Mouse (Mus musculus) kidney, postnatal 14 days (tissue): ENCODE results near the gene Gm9936.
A peak's percentile ranks its signal among the peaks of the same experiment; 100 is the strongest.

Source experiments
- DNase-seq: peaks from one replicate; pipeline ENCODE4 v3.0.0; 2022; ENCODE audit warnings: mixed read lengths

The Gm9936 gene

DNA sequence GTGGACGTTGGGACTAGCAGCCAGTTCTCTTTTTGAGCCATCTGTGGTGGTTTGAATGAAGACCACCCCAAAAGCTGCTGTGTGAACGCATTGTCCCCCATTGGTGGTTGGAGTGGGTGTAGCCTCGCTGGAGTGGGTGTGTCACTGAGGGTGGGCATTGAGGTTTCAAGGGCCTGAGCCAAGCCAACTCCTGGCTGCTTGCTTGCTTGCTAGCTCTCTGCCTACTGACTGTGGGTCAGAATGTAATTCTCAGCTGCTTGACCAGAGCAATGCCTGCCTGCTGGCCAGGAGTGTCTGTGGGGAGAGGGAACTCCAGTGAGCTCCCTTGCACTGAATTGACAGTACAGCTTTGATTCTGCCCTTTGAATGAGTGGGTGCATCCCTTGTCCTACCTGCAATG lies 28.7 kb downstream of the Gm9936 start:
- no peak for DNase-seq

DNA sequence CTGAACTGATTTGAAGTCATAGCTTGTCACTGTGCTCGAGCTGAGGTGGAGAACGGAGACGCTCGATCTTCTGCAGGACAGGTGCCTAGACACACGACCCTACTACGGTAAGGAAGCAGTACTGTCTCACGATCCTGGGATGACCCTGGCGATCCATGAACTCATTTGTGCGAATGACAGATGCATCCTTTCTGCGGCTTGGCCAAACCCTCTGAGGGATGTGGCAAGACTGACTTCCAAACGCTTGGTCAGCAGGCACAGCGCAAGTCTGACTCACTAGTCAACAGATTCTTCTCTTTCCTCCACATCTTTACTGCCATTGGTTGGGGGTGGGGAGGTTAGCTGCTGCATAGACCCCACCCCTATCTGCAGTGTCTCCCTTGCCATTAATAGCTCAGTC lies 31.1 kb downstream of the Gm9936 start:
- DNase-seq: no peak

DNA sequence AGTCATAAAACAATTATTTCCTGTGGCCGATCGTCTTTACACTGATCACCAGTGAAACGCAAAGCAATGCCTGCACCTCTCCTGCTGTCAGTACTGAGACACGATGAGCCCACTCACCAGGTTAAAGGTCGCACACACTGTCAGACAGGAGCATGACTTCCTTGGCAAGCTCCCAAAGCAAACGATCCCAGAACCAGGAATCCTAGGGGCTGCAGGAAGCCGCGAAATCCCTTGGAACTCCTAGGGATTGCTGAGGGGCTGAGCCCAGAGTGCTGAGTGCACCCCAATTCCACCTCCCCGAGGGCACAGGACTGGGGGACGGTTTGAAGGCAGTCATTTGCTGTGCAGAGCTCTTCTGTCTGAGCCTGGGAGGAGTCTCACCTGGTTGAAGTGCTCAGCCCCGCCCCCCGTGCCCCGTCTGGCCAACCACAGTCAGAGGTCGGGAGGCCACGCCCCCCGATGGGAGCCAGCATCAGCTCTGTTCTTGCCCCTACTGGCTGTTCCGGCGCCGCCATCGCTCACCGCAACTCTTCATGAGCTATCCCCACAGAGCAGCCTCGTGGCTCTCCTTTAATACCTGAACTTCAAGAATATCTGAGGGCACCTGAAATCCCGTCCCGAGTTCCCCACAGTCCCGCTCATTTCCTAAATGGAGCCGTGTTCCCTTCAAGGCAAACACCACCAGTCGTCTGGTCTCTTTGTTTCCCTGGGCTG lies 32.3 kb downstream of the Gm9936 start:
- DNase-seq: peak; percentile 90

DNA sequence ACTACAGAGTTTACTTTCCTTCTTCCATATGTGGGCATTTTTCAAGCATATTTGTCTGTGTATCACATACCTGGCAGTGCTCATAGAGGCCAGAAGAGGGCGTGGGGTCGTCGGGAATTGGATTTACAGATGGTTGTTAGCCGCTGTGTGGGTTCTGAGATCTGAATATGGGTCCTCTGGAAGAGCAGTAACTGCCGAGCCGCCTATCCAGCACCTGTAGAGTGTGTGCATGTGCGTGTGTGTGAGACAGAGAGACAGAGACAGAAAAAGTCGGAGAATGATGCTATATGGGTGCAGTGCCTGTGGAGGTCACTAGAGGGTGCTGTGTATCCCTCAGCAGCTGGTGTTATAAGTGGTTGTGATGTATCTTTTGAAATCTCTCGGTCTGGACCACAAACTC lies 34.3 kb downstream of the Gm9936 start:
- DNase-seq: peak; percentile 58

DNA sequence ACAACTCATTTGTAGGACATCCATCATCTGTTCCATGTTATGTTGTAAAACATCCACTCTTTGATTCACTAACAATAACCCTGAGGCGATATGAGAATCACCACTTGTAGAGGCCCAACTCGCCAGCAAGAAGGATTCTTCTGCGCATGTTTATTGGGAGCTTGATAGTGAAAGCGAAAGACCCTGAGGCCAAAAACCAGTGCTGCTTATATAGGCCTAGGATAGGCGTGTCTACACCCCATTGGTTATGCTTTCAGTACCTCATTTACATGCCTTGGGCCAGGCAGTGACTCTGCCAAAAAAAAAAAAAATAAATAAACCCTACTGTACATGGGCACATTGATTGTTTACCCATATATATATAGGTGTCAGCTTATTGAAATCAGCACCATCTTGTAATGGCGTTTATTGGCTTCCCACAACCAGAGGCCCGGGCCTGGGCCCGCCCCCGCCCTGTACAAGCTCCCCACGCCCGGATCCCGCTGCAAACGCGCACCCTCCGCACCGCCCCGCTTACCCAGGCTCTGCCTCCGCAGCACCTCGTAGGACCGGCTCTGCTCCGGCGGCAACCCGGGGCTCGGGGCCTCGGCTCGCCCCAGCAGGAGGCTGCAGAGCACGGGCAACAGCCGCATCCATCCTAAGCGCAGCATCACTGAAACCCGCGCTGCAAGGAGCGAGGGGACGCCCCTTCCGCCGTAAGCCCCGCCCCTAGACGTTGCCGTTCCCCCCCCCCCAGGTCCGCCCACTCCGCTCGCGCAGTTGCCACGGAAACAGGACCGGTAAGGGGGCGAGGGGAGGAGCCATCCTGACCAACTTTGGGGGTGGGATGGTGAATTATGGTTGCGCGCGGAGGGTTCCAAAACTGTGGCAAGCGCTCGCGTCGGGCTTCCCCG lies 35.4 kb downstream of the Gm9936 start, which contains the start of gene 1500011B03Rik:
1500011B03Rik (minus strand) TSS at position 673 of the 893 bp plus-strand sequence.
- DNase-seq: peak; percentile 80

DNA sequence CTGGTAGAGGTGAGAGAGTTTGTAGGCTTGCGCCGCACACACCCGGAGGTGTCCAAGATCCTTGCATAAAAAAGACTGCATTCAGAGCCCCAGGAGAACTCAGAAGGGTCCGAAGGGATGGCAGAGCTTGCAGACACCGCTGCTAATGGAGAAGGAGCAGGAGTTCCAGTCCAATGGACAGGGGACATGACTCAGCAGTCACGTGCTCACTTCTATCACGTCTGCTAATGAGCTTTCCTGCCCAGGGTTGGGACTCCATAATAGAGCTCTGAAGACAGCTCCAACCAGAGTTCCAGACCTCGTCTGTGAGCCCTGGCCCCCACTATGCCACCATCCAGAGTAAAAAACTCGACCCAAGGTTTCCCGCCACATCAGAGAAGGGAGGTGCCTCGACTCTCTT lies 40.4 kb downstream of the Gm9936 start:
- DNase-seq: no peak

DNA sequence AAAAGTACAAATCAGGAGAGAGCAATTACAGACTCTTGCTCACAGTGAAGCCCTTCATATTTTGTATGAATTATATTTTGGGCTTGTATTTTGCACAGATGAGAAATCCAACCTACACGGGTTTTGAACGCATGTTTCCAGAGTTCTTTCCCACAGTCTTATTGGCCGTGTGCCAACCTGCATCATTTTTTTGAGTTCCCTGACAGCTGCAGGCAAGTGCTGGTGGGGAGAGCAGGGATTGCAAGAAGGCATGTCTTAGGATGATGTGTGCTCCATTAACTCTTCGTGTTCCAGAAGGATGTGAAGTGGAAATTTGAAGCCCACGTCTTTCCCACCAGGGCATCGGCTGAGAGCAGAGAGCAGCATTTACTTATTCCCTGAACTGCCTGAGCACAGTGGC lies 41.9 kb downstream of the Gm9936 start:
- no peak for DNase-seq

DNA sequence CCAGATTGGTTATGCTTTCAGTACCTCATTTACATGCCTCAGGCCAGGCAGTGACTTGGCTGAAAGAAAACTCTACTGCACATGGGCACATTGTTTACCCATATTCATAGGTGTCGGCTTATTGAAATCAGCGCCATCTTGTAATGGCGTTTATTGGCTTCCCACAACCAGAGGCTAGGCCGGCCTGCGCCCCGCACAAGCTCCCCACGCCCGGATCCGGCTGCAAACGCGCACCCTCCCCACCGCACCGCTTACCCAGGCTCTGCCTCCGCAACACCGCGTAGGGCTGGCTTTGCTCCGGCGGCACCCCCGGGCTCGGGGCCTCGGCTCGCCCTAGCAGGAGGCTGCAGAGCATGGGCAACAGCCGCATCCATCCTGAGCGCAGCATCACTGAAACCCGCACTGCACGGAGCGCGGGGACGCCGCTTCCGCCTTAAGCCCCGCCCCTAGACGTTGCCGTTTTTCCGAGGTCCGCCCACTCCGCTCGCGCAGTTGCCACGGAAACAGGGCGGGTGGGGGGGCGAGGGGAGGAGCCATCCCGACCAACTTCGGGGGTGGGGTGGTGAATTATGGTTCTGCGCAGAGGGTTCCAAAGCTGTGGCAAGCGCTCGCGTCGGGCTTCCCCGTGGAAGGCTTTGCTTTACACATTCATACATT lies 44.8 kb downstream of the Gm9936 start:
- DNase-seq: peak; percentile 91

DNA sequence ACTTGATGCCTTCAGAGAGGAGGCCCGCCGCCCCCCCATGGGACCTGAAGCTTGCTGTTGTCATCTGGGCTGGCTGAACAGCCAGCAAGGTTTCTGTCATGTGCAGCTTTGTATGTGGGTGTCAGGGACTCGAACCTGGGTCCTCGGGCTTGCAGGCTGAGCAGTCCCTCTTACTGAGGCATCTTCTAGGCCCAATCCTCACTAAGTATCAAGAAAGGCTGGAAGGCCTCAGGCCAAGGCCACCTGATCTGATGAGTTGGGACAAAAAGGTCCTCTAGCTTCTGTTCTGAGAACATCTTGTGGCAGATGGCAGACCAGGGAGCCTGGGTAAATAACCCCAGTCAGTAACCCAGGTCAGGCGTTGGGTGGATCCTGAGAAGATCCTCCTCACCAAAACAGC lies 48.7 kb downstream of the Gm9936 start:
- DNase-seq: no peak

DNA sequence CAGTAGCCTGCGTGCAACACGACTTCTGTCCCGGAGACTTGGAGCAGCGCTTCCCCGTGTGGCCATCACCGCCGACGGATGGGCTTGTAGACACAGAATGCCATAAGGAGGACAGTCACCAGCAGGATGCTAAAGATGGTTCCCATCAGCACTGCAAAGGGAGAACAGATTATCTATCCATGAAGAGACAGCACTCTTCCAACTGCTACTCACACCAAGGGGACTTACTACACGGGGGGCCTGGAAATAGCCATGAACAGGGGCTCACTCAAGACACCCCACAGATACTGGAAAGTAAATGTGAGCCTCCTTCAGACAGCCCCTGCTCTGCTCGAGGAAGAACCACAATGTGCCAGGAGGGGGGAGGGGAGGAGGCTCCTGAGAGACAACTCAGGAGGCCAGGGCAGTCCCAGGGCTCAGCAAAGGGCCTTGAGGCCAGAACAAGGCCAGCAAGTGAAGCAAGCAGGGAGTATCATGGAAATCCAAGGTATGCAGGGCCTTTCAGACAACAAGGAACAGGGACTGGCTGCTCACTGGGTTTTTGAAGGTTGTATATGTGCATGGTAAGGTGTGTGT lies 49.2 kb downstream of the Gm9936 start:
- DNase-seq: no peak

DNA sequence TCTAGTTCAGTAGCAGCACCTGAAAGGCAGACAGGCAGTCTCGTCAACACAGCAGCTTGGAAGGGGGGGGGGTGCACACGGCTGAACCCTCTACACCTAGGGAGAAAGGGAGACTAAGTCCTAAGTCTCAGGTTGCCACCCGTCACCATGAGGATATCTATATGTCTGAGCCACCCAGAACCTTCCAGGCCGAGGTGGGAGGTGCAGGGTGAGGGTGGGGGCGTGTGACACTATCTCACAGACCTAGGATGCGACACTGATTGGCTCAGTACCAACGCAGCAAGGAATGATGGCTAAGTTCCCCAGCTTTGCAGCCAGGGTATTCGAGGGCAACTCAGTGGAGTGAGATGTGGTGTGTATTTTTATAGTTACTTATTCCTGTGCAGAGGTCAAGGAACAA lies 50.1 kb downstream of the Gm9936 start:
- DNase-seq: no peak

DNA sequence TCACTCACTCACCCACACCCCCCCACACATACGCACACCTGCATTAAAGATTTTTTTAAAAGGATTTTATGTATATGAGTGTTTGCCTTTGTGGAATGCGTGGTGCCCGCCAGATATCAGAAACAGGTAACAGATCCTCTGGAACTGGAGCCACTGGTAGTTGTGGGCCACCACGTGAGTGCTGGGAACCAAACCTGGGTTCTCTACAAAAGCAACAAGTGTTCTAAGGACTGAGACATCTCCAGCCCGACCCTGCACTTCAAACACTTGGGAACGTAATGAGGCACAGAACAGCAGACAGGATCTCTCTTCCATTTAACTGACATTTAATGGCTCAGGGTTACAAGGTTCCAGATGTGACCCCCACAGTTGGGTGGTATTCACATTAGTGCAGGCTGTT lies 50.6 kb downstream of the Gm9936 start:
- no peak for DNase-seq

DNA sequence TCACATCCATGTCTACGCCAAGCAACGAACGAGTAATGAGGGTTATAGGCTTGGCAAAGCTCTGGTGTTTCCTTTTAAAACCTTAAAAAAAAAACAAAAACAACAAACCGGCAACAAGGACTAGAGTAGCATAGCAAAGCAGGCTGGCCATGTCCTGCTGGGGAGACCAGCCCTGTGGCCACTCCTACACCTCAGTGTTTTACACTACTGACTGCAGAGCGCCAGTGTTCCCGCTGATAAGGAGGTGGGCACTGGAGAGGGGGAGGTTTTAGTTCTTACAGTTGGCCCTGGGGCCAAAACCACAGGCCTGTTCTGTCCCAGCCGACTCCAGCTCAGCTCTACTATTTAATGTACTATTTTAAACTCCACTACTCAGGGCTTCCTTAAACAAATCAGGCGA lies 51.0 kb downstream of the Gm9936 start:
- DNase-seq: no peak

DNA sequence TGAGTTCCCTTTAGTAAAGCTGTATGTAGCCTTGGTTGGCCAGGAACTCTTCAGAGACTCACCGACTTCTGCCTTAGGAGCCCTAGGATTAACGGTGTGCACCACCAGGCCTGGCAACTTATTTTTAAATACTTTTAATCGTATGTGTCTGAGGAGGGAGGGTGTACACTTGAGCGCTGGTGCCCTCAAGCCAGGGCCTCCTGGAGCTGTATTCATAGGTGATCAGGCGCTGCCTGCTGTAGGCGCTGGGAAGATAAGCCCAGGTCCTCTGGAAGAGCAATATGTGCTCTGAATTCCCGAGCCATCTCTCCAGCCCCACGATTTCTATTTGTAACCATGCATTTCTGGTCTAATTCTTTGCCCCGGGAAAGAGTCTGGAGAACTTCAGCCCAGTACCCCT lies 51.4 kb downstream of the Gm9936 start:
- no peak for DNase-seq

DNA sequence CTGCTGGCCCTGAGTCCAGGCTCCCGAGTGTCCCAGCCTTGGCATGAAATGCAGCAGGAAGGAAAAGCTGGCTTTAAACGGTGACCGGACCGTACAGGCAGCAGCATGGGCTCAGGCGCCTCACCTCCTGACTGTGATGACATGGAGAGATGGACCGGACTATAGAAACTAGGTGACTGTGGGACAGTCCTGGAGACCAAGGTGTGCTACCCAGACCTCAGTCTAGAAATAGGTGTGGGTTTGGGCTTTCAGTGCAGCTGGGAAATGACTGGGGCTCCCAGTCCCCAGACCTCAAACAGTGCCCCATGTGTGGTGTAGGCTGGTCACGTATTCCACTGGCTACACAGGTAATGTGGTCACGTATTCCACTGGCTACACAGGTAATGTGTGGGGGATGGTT lies 51.8 kb downstream of the Gm9936 start:
- no peak for DNase-seq
